Mouse (Mus musculus): ENCODE results near the gene Hnrnpab.

The Hnrnpab gene

DNA sequence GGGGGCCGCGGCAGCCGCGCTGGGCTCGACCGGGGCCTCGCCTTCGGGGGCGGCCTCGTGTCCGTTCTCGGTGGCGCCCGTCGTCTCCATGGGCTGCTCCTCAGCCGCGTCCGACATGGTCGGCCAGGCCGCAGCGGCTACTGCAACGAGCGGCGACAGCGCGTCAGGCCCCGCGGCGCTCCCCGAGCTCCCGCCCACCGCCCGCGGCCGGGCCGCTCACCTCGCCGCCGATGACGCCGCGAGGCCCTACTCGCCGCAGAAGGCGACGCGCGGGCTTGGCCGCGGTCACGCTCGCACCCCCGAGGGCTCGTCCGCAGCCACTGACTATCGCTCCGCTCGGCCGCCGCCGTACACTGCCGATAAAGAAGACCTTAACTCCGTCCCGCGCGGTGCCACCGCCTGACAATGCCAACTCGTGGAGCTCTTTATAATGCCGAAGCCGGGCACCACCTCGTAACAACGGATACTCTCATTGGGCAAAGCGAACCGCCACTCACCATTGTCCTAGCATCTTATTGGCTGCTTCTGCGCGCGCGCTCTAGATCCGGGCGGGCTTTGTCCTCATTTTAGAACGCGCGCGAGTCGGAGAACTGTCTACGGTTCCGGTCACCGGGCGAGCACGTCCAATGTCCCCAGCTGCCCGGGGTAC, at the start of gene Hnrnpab:
TSS of gene Hnrnpab (minus strand) at position 401 of the 649 bp plus-strand sequence.
- DNase-seq (ENCODE audit: low read depth, low spot score): peak; percentile 99

- DNase-seq (ENCODE audit: low read depth, low spot score): no peak
Measured at GRCm38 (mm10) chr11:51654891-51655290, 48.2 kb upstream of the Hnrnpab start.

DNA sequence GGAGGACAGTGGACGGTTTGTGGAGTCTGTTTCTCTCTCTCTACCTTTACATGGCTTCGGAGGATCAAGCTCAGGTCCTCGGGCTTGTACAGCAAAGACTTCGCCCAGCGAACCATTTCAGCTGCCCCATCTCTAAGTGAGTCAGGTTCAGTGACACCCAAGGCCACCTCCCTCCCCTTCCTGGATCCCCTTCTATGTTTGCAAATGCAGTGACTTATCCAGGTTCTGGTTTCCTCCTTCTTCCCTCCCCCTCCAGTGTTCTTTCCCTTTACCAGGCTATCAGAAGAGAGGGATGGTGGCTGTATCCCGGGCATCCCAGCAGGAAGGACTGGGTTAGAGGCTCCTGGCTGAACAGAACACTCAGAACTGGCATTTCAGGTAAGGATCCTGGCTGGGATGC, 47.1 kb upstream of the Hnrnpab start:
- no peak for DNase-seq (ENCODE audit: low read depth, low spot score)

GRCm38 (mm10) chr11:51652889-51653418, 46.3 kb upstream of the Hnrnpab start:
- DNase-seq (ENCODE audit: low read depth, low spot score): no peak

- peak; percentile 42 for DNase-seq (ENCODE audit: low read depth, low spot score)
Measured at GRCm38 (mm10) chr11:51650691-51651515, 44.3 kb upstream of the Hnrnpab start, which contains the start of the genes N4bp3 and D930048N14Rik. TSS of gene N4bp3 (minus strand) at chr11:51650842. TSS of gene D930048N14Rik (plus strand) at chr11:51650954.

DNA sequence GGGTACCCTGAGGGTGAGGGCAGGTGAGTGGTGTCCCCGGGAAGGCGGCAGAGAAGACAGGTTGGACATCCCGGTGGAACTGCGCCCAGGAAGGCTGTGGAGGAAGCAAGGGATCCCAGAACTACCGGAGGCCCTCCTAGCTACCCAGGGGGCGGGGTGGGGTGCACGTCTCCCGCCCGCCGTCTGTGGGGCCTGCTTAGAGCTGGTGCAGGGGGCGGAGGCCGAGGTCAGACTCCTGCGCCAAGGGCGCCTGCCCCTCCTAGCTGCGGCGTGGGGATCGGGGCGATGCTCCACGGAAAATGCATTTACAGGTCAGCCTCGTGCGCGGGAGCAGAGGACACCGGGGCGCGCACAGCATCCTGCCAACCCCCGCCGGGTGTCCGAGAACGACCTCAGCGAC, 43.6 kb upstream of the Hnrnpab start:
- no peak for DNase-seq (ENCODE audit: low read depth, low spot score)

GRCm38 (mm10) chr11:51649889-51650199, 43.2 kb upstream of the Hnrnpab start:
- DNase-seq (ENCODE audit: low read depth, low spot score): peak; percentile 75

DNA sequence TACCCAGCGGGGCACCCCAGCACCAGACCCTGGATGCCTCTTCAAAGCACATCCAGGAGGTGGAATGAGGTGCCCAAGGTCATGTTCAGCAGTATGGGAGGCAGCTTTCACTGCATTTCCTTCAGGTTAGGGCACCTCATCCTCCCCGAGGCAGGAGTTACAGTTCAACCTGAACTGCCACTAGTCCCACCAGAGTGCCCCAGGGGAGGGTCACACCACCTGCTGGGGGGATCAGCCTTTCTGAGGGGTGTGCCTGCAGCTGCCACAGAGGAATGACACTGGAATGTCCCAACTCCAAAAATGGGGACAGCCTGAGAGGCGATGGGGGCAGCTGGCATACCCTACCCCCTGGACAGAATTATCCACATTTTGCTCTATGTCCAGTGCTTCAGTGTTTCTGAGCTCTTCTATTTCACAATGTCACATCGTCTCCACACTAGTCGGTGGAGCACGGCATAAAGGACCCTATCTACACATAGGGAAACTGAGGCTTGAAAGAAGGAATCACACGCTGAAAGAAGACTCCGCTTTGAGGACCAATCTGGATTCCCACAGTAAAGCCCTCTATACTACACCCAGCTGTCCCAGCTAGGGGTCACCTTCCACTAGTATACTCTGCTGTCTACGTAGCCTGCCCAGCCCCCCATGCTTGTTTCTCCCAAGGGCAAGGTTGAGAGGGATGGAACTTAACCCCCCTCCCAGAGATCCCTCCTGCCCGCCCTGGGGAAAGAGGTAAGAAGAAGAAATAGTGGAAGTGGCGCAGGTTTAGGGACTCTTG, 42.7 kb upstream of the Hnrnpab start:
- DNase-seq (ENCODE audit: low read depth, low spot score): no peak

- no peak for DNase-seq (ENCODE audit: low read depth, low spot score)
Measured at GRCm38 (mm10) chr11:51648566-51648965, 41.9 kb upstream of the Hnrnpab start.

- peak; percentile 64 for DNase-seq (ENCODE audit: low read depth, low spot score)
Measured at GRCm38 (mm10) chr11:51646751-51647667, 40.4 kb upstream of the Hnrnpab start.

DNA sequence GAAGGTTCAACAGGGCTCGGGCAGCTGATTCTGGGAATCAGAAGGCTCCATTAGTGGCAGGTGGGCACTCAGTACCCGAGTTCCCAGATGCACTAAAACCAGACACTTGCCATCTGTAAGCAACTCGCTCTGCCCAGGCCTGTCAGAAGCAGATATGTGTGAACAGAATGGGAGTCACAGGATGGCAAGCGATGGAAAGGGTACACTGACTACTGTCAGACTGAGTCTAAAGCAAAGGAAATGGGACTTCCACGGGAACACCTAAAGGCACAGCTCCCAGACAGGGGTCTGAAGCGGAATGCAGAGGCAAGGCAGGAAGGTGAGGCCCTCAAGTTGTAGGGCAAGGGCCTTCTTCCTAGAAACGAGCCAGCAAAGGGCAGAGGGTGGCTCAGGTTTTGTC, 39.6 kb upstream of the Hnrnpab start:
- DNase-seq (ENCODE audit: low read depth, low spot score): no peak

GRCm38 (mm10) chr11:51645293-51645692, 38.6 kb upstream of the Hnrnpab start:
- DNase-seq (ENCODE audit: low read depth, low spot score): no peak

GRCm38 (mm10) chr11:51644217-51644616, 37.6 kb upstream of the Hnrnpab start:
- DNase-seq (ENCODE audit: low read depth, low spot score): peak; percentile 23

- DNase-seq (ENCODE audit: low read depth, low spot score): peak; percentile 38
Measured at GRCm38 (mm10) chr11:51643761-51644160, 37.1 kb upstream of the Hnrnpab start.

- DNase-seq (ENCODE audit: low read depth, low spot score): no peak
Measured at GRCm38 (mm10) chr11:51643202-51643601, 36.6 kb upstream of the Hnrnpab start.

GRCm38 (mm10) chr11:51640748-51641147, 34.1 kb upstream of the Hnrnpab start:
- no peak for DNase-seq (ENCODE audit: low read depth, low spot score)

DNA sequence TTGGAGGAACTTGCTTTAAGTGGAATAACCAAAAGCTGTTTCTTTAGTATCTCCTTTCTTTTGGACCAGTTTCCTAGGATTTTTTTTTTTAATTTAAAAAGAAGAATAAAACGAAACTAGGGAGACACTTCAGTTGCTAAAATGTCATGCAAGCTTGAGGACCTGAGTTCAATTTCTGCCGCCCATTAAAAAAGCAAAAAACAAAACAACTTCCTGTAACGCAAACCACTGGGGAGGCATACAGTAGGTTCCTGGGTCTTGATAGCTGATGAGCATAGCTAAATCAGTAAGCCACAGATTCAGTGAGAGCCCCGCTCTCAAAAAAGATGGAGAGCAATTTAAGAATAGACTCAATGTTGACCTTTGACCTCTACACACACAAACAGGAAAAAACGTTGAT, 31.9 kb upstream of the Hnrnpab start:
- DNase-seq (ENCODE audit: low read depth, low spot score): no peak

GRCm38 (mm10) chr11:51637971-51638414, 31.3 kb upstream of the Hnrnpab start:
- DNase-seq (ENCODE audit: low read depth, low spot score): peak; percentile 31

DNA sequence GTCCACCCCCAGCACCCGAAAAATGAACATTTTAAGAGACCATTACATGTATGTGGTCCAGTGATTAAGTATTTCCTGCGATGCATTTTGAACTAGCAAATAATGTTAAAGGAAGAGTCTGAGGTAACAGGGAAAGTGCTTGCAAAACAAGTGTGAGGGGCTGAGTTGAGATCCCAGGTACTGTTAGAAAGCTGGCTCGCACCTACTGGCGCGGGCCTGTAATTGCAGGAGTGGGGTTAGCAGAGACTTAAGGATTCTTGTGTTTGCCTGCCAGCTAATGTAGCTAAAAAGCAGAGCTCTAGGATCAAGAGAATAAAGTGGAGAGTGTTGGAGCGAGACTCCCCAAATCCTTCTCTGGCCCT, 29.7 kb upstream of the Hnrnpab start:
- peak; percentile 90 for DNase-seq (ENCODE audit: low read depth, low spot score)

DNA sequence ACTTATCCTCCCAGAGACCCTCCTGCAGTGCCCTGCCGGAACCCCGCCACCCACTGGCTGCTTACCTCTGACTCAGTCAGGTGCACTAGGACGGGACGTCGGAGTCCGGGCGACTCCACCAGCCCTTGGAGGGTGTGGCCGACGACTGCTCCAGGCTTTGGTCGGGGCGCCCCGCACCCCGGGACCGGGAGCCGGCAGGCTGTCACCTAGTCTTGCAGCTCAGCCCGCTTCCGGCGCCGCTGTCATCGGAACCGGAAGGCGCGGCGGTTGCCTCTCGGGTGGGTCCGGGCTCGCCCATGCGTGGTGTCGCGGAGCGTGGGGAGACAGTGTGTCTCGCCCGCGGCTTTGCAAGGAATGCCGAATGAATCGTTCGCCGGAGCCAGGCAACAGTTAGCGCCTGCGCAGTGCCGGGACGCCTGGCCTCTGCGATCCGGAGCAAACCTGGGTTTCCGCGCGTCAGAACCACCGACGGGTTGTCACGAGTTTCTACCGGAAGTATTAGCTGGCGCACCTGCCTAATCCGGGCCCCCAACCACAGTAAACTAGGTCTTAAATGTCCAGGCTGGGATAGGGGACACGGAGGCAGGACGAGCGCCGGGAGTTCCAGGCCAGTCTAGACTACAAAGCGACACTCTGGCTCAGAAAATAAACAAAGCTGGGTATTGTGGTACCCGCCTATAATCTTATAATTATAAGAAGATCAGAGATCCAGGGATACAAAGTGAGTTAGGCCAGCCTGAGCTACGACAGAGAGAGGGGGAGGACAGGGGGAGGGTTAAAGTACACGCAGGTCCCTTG, 29.1 kb upstream of the Hnrnpab start, which contains the start of gene Rmnd5b:
TSS of gene Rmnd5b (minus strand) at position 372 of the 798 bp plus-strand sequence.
- peak; percentile 97 for DNase-seq (ENCODE audit: low read depth, low spot score)
